Mouse (Mus musculus): ENCODE measurements around the gene Scrn1. TPM values are rescaled to one million over a fixed set of nuclear protein-coding genes. Genes with fewer than 3 reads are reported as not detected.

Scrn1 gene
- polyA plus RNA-seq, 1 experiment: 7.4 TPM

GRCm38 (mm10) chr6:54543646-54544045 lies 22.6 kb downstream of the Scrn1 start:
- Histone ChIP-seq H3K36me3 (ENCODE audit: control insufficient read depth, insufficient read depth, low read length) (no peaks in the 10 kb centered on the region), H3K4me3 (ENCODE audit: control insufficient read depth, low read depth, low read length) (no peak overlapping the region), H3K27ac (ENCODE audit: control insufficient read depth, insufficient read depth, low read depth, low read length) (no peak overlapping the region), H3K4me1 (ENCODE audit: control insufficient read depth, insufficient read depth, low read length) (no peaks in the 10 kb centered on the region), H3K27me3 (ENCODE audit: control insufficient read depth, insufficient read depth, low read length) (no peaks in the 10 kb centered on the region)
- no peak for TF ChIP-seq POLR2A (IDR thresholded peaks at IDR 0.05; ENCODE audit: control insufficient read depth, low read depth, low read length)
- no peak for TF ChIP-seq CTCF (IDR thresholded peaks at IDR 0.05; ENCODE audit: control insufficient read depth, insufficient read depth, insufficient replicate concordance, low read depth, low read length)

GRCm38 (mm10) chr6:54542836-54543235 lies 23.5 kb downstream of the Scrn1 start:
- Histone ChIP-seq H3K27ac (ENCODE audit: control insufficient read depth, insufficient read depth, low read depth, low read length) (no peak overlapping the region), H3K27me3 (ENCODE audit: control insufficient read depth, insufficient read depth, low read length) (no peaks in the 10 kb centered on the region), H3K36me3 (ENCODE audit: control insufficient read depth, insufficient read depth, low read length) (no peaks in the 10 kb centered on the region), H3K4me3 (ENCODE audit: control insufficient read depth, low read depth, low read length) (no peak overlapping the region), H3K4me1 (ENCODE audit: control insufficient read depth, insufficient read depth, low read length) (no peaks in the 10 kb centered on the region)
- TF ChIP-seq CTCF (IDR thresholded peaks at IDR 0.05; ENCODE audit: control insufficient read depth, insufficient read depth, insufficient replicate concordance, low read depth, low read length) (no peak), POLR2A (IDR thresholded peaks at IDR 0.05; ENCODE audit: control insufficient read depth, low read depth, low read length) (no peak)

GRCm38 (mm10) chr6:54540252-54540887 lies 25.9 kb downstream of the Scrn1 start:
- H3K36me3 ChIP-seq (ENCODE audit: control insufficient read depth, insufficient read depth, low read length): no peaks in the 10 kb centered on the region
- H3K4me1 ChIP-seq (ENCODE audit: control insufficient read depth, insufficient read depth, low read length): no peaks in the 10 kb centered on the region
- no peak overlapping the region for H3K4me3 ChIP-seq (ENCODE audit: control insufficient read depth, low read depth, low read length)
- TF ChIP-seq CTCF (IDR thresholded peaks at IDR 0.05; ENCODE audit: control insufficient read depth, insufficient read depth, insufficient replicate concordance, low read depth, low read length): no peak
- no peak for TF ChIP-seq POLR2A (IDR thresholded peaks at IDR 0.05; ENCODE audit: control insufficient read depth, low read depth, low read length)
- H3K27me3 ChIP-seq (ENCODE audit: control insufficient read depth, insufficient read depth, low read length): no peaks in the 10 kb centered on the region
- peak overlapping the region; percentile 6; the same call in 1 of the 2 replicates for H3K27ac ChIP-seq (ENCODE audit: control insufficient read depth, insufficient read depth, low read depth, low read length)

- no peak overlapping the region for H3K4me3 ChIP-seq (ENCODE audit: control insufficient read depth, low read depth, low read length)
- no peak overlapping the region for H3K27ac ChIP-seq (ENCODE audit: control insufficient read depth, insufficient read depth, low read depth, low read length)
- TF ChIP-seq CTCF (IDR thresholded peaks at IDR 0.05; ENCODE audit: control insufficient read depth, insufficient read depth, insufficient replicate concordance, low read depth, low read length): no peak
- TF ChIP-seq POLR2A (IDR thresholded peaks at IDR 0.05; ENCODE audit: control insufficient read depth, low read depth, low read length): no peak
- H3K36me3 ChIP-seq (ENCODE audit: control insufficient read depth, insufficient read depth, low read length): no peaks in the 10 kb centered on the region
- H3K27me3 ChIP-seq (ENCODE audit: control insufficient read depth, insufficient read depth, low read length): no peaks in the 10 kb centered on the region
- H3K4me1 ChIP-seq (ENCODE audit: control insufficient read depth, insufficient read depth, low read length): no peaks in the 10 kb centered on the region
Measured at GRCm38 (mm10) chr6:54539396-54539795, 26.9 kb downstream of the Scrn1 start.

GRCm38 (mm10) chr6:54538773-54539173 lies 27.5 kb downstream of the Scrn1 start:
- no peaks in the 10 kb centered on the region for H3K4me1 ChIP-seq (ENCODE audit: control insufficient read depth, insufficient read depth, low read length)
- TF ChIP-seq POLR2A (IDR thresholded peaks at IDR 0.05; ENCODE audit: control insufficient read depth, low read depth, low read length) (no peak), CTCF (IDR thresholded peaks at IDR 0.05; ENCODE audit: control insufficient read depth, insufficient read depth, insufficient replicate concordance, low read depth, low read length) (no peak)
- H3K27ac ChIP-seq (ENCODE audit: control insufficient read depth, insufficient read depth, low read depth, low read length): no peak overlapping the region
- no peaks in the 10 kb centered on the region for H3K36me3 ChIP-seq (ENCODE audit: control insufficient read depth, insufficient read depth, low read length)
- no peaks in the 10 kb centered on the region for H3K27me3 ChIP-seq (ENCODE audit: control insufficient read depth, insufficient read depth, low read length)
- no peak overlapping the region for H3K4me3 ChIP-seq (ENCODE audit: control insufficient read depth, low read depth, low read length)

- no peaks in the 10 kb centered on the region for H3K36me3 ChIP-seq (ENCODE audit: control insufficient read depth, insufficient read depth, low read length)
Measured at GRCm38 (mm10) chr6:54537053-54537452, 29.2 kb downstream of the Scrn1 start.

GRCm38 (mm10) chr6:54535485-54535884 lies 30.8 kb downstream of the Scrn1 start:
- no peaks in the 10 kb centered on the region for H3K4me1 ChIP-seq (ENCODE audit: control insufficient read depth, insufficient read depth, low read length)
- no peak overlapping the region for H3K27ac ChIP-seq (ENCODE audit: control insufficient read depth, insufficient read depth, low read depth, low read length)
- TF ChIP-seq CTCF (IDR thresholded peaks at IDR 0.05; ENCODE audit: control insufficient read depth, insufficient read depth, insufficient replicate concordance, low read depth, low read length) (no peak), POLR2A (IDR thresholded peaks at IDR 0.05; ENCODE audit: control insufficient read depth, low read depth, low read length) (no peak)
- no peak overlapping the region for H3K4me3 ChIP-seq (ENCODE audit: control insufficient read depth, low read depth, low read length)
- no peaks in the 10 kb centered on the region for H3K27me3 ChIP-seq (ENCODE audit: control insufficient read depth, insufficient read depth, low read length)
- no peaks in the 10 kb centered on the region for H3K36me3 ChIP-seq (ENCODE audit: control insufficient read depth, insufficient read depth, low read length)

More at GRCm38 (mm10) chr6:54537053-54537452, 29.2 kb downstream of the Scrn1 start:
- no peak for TF ChIP-seq POLR2A (IDR thresholded peaks at IDR 0.05; ENCODE audit: control insufficient read depth, low read depth, low read length)
- TF ChIP-seq CTCF (IDR thresholded peaks at IDR 0.05; ENCODE audit: control insufficient read depth, insufficient read depth, insufficient replicate concordance, low read depth, low read length): no peak
- Histone ChIP-seq H3K4me3 (ENCODE audit: control insufficient read depth, low read depth, low read length) (no peak overlapping the region), H3K27me3 (ENCODE audit: control insufficient read depth, insufficient read depth, low read length) (no peaks in the 10 kb centered on the region), H3K27ac (ENCODE audit: control insufficient read depth, insufficient read depth, low read depth, low read length) (no peak overlapping the region), H3K4me1 (ENCODE audit: control insufficient read depth, insufficient read depth, low read length) (no peaks in the 10 kb centered on the region)

All from testis, adult 2 months (tissue).